Mouse (Mus musculus) left cerebral cortex, postnatal 36 days (tissue): ENCODE results near the gene Rnf212b. TPM values are rescaled to one million over a fixed set of nuclear protein-coding genes. Genes with fewer than 3 reads are reported as not detected.

Experiments used
- DNase-seq, 2 experiments: peaks; one replicate each; pipeline ENCODE4 v3.0.0; 2021 to 2022; ENCODE audit warnings: low spot score in 2 of 2, mixed read lengths in 1 of 2
- intact Hi-C: fragments of 180-260 bp; cut with DNase I; formaldehyde crosslinking; loops from one replicate; pipeline ENCODE4 v1.15.1; 2025
- total RNA-seq, 2 experiments: library from RNA; stranded (reverse); gene quantifications; 2 replicates each; pipeline ENCODE4 v1.2.3; 2021

Rnf212b gene
- total RNA-seq, 2 experiments from 2014 or later = not detected

DNA sequence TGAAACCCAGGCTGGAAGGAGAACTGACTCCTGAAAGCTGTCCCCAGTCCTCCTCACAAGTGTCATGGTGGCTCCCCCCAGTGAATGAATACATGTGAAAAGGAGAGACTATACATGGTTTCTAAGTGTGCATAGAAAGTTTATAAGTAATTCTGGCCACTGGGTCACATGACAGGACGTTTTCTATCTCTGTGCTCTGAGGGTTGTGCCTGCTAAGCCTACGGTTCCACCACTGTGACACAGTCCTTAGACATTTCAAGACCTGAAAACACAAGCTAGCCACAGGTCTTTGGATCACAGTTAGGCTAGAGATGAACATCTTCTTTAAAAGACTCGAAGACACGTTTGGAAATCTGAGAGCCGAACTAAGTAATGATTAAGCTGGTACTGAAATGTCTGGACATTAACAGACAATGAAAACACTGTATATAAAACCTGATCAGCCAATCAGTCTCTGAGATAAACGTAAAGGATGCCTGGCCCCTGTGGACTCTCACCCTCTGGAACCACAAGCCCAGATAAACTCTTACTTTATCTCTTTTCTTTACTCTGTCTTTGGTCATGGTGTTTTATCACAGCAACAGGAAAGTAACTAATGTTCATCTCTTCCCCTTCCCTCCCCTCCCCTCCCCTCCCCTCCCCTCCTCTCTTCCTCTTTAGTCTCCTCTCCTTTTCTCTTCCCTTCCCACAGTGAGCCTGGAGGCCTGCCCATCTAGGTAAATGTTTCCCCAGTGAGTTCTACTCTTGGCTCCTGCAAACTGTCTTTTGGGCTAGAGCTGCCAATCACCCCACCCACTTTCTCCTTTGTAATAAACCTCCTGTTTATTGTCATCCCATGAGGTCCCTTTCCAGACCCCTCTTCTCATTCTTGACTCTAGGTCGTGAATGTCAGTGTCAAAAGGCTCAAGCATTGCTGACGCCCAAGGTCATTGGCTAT, 19.8 kb upstream of the Rnf212b start:
- intact Hi-C loops = no loop called here
- no peak for DNase-seq

DNA sequence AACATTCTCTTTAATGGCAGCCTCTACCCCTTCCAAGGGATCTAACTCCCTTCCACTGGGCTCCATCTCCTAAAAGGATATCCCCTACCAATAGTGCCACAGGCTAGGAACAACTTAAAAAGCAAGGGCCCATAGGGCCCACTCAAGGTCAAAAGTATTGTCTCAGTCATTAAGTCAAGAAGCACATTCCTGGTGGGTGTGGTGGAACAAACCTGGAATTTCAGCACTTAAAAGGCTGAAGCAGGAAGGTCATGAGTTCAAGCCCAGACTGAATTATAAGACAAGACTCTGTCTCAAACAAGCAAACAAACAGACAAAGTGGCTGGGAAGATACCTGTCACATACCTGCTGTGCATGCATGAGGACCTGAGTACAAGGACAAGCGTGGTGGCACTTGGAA, 18.0 kb upstream of the Rnf212b start:
- intact Hi-C loops = no loop called here
- DNase-seq = no peak

DNA sequence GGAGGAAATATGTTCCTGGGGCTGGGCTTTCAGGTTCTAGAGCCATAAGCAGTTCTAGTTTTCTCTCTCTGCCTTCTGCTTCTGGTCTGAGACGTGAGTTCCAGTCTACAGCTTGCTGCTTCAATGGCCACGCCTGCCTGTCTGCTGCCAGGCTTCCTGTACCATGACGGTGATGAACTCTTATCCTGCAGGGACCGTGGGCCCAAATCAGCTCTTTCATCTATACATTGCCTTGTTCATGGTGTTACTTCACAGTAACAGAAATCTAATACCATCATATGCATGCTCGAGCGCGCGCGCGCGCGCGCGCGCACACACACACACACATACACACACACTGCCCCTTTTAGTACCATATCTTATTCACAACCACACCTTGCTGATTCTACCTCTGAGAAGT, 17.2 kb upstream of the Rnf212b start:
- intact Hi-C loops = no loop called here
- no peak for DNase-seq

DNA sequence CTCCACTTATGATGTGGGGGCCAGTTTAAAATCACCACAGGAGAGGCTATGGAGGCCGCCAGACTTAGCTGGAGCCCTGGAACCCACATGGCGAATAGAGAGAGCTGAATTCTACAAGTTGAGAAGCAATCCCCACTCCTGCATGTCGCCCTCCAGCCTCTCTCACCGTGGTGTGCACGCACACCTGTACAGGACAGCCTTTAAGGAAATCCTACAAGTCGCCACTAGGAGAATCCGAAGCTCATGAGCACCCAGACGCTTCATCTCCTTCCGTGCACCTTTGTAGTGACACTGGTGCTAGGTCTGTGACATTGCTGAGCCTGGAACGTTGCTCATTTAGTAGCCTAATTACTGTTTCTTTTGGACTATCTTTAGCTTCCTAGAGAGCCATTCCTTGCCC, 14.3 kb upstream of the Rnf212b start:
- no peak for DNase-seq
- intact Hi-C loops = no loop called here

DNA sequence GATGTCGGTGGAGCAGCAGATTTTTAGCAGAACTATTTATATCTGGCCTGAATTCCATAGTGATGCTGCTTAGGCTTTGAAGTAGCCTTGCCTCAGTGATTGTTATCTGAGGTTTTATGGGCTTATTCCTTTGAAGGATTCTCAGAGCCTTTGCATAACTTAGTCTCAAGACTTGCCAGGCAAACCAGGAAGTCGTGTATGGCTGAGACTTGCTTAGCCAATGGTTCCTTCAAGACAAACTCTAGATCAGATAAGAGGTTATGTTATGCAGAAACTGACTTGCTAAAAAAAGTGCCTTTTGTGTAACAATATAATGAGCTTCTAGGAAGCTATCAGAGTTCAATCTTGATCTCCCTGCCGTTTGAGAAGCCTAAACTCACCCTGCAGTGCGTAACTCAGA, 11.5 kb upstream of the Rnf212b start:
- intact Hi-C loops = no loop called here
- no peak for DNase-seq

DNA sequence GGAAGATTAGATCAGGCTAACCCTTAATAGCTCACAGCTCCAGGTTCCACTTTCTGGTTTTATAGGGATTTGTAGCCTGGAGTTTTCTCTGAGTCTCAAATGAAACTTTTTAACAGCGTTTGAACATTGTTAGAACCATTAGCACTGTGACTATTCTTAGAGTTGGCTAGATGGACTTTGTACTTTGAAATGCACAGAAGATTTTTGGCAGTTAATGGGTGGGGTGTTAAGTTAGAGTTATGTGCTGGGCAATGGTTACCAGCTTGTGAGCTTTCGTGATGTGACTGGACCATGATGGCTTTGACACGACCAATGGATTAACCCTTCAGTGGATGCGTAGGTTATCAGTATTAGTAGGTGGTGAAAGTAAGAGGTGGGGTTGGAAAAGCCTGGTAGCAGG, 7.8 kb upstream of the Rnf212b start:
- intact Hi-C loops = no loop called here
- DNase-seq = no peak

GRCm38 (mm10) chr14:54808718-54809667, 4.9 kb upstream of the Rnf212b start:
- intact Hi-C loops = no loop called here
- DNase-seq = no peak

DNA sequence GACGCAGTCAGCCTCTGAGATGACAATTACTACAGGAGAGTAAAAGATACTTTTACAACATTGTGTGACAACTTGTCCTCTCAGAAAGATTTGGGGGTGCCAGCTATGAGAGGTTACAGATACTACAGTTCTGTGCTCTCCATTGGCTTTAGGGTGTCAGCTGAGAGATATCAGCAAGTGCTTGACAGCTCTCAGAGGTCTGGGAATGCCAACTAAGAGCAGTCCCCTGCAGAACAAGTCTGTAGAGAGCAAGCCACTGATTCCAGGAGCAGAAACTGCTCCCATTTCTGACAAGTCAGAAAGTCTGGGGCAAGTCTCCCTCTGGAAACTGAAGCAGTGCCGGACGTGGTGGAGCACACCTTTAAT, 4.3 kb upstream of the Rnf212b start:
- intact Hi-C loops = no loop called here
- DNase-seq = no peak

DNA sequence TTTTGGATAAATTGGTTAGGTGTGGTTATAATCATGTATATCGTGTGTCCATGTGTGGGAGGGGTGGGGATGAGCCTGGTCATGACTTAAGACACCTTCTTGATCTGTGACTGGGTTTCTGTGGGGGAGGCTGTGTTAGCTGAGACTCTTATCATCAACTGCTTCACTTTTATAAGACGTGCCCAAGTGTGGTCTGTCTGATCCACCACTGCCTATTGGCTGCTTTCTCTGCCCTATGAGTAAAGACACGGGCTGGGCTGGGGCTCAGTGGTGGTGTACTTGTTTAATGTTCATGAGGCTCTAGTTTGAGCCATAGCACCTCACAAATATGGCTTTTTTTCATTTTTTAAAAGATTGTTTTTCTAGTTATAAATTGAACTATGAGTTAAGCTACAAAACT, 1.8 kb downstream of the Rnf212b start:
- intact Hi-C loops = no loop called here
- no peak for DNase-seq

DNA sequence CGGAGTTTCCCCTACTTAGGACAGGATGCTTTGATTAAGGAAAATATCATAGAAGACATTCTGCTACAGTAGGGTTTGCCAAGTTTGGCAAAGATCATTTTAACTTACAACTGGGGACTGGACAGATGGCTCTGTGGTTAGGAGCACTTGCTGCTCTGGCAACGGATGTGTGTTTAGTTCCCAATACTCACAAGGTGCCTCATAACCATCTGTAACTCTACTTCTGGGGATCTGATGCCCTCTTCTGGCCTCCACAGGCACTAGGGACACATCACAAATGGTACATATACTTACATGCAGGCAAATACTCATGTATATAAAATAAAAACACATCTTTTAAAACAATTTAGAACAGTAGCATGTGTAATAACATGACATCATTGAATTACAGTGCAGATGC, 3.9 kb downstream of the Rnf212b start:
- intact Hi-C loops = loop anchor here (1.0 kb wide), 1 partner anchor 103 kb away; no protein-coding TSS in a partner anchor

DNA sequence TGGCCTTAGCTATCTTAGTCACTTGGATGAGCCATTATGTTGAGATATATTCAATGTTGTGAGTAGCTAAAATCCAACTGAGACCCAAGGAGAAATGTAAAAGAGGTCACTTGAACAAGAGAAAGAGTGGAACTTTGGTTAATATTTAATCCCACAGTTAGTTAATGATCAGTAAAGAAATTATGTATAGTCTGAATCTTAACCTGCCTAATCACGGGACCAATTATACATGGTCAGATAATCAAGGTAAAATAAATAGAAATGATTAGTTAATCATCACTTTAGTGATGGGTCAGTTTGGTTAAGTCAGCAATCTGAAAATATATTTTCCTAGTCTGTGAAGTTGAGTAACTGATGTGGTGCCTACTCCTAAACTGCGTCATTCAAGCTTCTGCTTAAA, 8.4 kb downstream of the Rnf212b start:
- DNase-seq = no peak
- intact Hi-C loops = no loop called here

More for the DNA sequence above, 3.9 kb downstream of the Rnf212b start:
- DNase-seq = no peak

GRCm38 (mm10) chr14:54823716-54824115, 9.8 kb downstream of the Rnf212b start:
- intact Hi-C loops = no loop called here
- no peak for DNase-seq

DNA sequence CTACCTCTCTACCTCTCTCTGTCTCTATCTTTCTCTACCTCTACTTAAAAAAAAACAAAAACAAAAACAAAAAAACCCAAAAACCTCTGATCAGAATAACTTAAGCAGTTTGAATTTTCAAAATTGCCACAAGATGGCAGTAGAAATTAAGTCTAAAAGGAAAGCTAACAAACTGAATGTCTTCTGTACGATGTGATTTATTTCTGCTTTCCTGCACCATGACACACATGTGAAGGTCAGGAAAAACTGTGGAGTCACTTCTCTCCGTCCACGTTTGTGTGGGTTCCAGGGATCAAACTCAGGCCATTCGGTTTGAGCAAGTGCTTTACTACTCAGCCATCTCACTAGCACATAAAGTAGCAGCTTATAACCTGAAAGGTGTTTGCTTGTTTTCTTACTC, 29.5 kb downstream of the Rnf212b start:
- DNase-seq = peak in 1 of 2 experiments; percentile 10
- intact Hi-C loops = loop anchor here (5.0 kb wide), 1 partner anchor 169 kb away; no protein-coding TSS in a partner anchor

GRCm38 (mm10) chr14:54855726-54856125, 41.8 kb downstream of the Rnf212b start:
- no peak for DNase-seq
- intact Hi-C loops = no loop called here

DNA sequence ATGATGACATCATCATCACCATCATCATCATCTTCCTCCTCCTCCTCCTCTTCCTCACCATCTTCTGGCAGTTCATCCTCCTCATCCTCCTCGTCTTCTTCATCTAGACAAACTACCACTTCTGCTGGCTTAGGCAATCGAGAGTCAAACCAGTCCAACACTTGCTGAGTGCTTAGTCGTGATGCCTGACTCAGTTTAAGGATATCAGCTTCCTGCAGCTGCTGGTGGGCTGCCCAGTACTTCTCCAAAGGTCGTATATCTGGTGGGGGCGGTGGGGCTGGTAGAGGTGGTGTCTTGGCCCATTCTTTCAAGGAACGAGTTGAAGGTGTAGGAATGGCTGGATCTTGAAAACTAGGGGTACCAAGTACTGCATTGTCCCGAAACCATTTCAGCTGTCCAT, 42.8 kb downstream of the Rnf212b start:
- no peak for DNase-seq
- intact Hi-C loops = no loop called here

GRCm38 (mm10) chr14:54857891-54858290, 44.0 kb downstream of the Rnf212b start:
- intact Hi-C loops = no loop called here
- DNase-seq = no peak

- DNase-seq = peak; percentile 40 to 56
- intact Hi-C loops = loop anchor here (1.0 kb wide), 1 partner anchor 146 kb away; no protein-coding TSS in a partner anchor
Measured at GRCm38 (mm10) chr14:54860511-54860910, 46.6 kb downstream of the Rnf212b start.

DNA sequence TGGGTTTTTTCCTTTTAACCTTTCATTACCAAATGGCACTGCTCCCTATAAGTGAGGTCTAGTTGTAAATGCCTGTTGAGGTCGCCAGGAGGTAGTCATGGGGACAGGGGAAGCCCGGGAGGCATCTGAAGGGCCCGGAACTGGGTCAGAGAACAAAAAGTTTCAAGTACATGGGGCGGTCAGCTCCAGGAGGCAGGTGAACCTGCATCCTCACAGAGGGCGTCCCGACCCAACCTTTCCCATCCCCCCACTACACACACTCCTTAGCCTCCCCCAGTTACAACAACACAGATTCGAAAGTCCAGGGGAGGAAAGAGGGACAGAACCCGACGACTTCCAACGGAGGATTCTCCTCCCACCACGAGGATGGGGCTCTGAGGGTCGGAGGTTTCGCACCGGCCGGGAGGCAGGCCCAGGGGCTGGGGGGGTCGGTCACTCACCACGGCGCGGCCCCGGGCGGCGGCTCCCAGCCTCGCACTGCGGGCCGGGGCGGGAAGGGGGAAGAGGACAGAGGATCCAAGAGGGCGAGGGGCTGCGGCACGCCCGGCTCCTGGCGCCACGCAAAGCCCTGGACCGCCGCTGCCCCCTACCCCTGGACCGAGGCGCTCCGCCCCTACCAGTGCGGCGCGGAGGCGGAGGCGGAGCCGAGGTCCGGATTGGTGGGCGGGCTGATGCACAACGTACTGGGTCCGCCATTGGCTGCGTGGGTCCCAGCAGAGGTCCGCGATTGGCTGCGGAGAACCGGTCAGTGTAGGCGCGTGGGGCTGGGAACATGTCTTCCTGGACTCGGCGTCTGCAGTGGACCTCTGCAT, 49.8 kb downstream of the Rnf212b start:
- peak; percentile 93 to 94 for DNase-seq
- intact Hi-C loops = no loop called here

DNA sequence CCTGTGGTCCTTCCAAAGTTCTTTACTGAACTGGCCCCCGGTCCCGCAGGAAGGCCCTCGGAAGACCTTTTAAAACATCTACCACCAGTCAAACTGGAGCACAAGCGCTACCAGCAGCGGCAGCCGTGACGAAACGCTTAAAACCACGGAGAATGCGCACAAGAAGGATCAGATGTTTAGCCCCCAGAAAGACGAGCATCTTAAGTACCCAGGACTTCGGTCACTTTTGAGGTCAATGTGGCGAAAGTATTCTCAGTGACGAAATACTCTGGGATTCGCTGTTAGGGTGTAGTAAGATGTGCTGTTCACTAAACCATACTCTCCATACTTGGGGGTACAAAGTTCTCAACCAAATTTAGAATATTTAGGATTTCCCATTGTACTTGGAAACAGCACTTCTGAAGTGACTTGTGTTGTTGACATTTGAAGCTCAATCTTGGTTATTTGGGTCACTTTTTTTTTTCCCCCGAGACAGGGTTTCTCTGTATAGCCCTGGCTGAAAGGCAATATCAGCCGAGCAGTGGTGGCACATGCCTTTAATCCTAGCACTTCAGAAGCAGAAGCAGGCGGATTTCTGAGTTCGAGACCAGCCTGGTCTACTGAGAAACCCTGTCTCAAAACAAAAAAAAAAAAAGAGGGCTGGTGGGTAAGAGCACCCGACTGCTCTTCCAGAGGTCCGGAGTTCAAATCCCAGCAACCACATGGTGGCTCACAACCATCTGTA, 50.5 kb downstream of the Rnf212b start:
- DNase-seq = no peak
- intact Hi-C loops = no loop called here
